Mouse (Mus musculus): Measurements from ENCODE around the gene Sag.

The Sag gene

DNA sequence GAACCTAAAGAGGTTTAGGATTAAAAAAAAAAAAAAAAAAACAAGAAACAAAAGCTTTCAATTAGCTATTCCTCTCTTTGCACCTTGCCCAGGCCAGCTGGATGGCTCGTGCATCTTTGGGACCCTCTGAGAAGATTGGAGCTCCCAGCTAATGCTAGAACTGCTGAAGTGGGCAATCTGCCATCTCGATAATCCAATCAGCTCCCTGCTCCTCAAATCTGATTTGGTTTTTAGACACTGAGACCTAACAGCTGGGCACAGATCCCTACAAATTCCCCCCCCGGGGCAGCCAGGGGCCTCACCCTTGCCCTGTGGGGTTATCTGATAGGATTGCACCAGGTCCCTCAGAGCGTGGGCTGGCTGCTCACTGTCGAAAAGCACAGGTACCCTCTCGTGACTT, at the start of gene Sag:
Sag (plus strand) TSS at position 105 of the 400 bp plus-strand sequence.
- DNase-seq (ENCODE audit: low read depth, low spot score) = no peak

- DNase-seq (ENCODE audit: low read depth, low spot score) = peak; percentile 86
Observed at GRCm38 (mm10) chr1:87755641-87756470, 47.6 kb upstream of the Sag start, which contains the start of gene Atg16l1. Gene Atg16l1, plus strand, starts transcription at chr1:87755870.

DNA sequence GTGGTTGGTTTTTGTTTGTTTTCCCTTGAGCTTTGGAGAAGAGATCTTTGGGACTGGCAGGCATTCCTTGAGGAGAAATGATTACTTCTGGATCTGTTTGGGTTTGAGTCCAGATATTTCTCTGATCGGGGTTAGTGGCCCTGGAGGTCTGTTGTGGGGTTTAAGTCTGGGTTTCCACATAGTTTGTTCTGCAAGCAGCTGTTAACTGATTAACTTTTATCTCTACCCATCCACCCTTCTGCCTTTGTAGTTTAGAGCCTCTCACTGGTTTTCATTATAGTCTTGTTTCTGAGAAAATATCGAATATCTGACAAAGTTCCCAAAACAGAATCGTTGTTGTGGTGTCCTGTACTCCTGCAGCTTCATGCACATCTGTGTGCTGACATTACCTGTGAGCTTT, 39.7 kb upstream of the Sag start:
- no peak for DNase-seq (ENCODE audit: low read depth, low spot score)

- DNase-seq (ENCODE audit: low read depth, low spot score) = no peak
Observed at GRCm38 (mm10) chr1:87765741-87766140, 37.7 kb upstream of the Sag start.

DNA sequence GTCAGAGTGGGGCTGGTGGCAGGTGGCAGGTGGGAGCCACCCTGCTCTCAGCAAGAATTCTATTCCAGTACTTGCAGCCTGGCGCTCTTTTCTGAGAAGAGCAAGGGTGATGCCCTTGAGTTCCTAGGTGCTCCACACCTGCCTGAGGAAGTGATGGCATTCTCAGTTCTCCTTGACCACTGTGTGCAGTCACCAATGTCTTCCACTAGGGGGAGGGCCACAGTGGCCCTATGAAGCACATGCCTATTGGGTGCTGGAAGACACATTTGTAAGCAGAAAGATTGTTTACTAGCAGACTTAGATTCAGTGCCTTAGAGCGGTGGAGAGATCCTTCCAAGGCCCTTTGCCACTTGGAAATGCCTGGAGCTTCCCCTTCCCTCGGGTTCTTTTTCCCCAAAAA, 37.2 kb upstream of the Sag start:
- DNase-seq (ENCODE audit: low read depth, low spot score) = peak; percentile 31

GRCm38 (mm10) chr1:87769263-87769662, 34.2 kb upstream of the Sag start:
- no peak for DNase-seq (ENCODE audit: low read depth, low spot score)

DNA sequence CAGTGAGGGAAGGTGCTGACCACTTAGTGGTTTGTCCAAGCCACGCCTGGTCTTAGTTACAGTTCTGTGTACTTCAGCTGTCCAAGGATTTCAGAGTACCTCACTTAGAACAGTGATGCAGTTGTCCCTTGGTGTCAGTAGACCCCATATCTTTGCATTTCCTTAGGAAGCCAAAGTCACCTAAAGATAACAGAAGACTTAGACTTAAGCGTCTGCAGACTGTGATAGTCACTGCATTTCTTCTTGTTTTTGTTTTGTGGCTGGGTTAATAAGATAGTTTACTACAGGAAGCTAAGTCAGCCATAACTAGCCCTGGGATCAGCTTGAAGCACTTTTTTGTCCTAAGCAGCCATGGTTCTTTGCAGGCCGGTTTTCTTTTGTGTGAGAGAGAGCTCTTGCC, 33.0 kb upstream of the Sag start:
- no peak for DNase-seq (ENCODE audit: low read depth, low spot score)

- no peak for DNase-seq (ENCODE audit: low read depth, low spot score)
Observed at GRCm38 (mm10) chr1:87771724-87772123, 31.8 kb upstream of the Sag start.

DNA sequence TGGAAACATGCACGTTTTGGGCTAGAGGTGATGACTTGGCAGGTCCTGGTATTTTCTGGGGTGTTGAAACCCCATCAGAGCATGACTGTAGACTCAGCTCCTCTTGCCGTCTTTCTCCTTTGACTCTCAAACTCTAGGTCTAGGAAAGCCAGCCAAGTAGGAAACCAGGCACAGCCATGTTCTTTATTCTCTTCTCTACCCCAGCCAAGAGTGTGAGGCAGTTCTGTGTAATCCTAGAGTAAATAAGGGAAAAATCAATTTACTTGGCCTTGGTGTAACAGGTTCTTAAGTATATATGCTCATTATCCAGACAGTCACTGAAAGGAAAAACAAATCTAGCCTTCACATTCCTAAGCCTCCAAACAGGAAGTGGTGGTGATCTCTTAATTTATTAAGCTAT, 30.1 kb upstream of the Sag start:
- DNase-seq (ENCODE audit: low read depth, low spot score) = no peak

GRCm38 (mm10) chr1:87774845-87775244, 28.6 kb upstream of the Sag start:
- no peak for DNase-seq (ENCODE audit: low read depth, low spot score)

GRCm38 (mm10) chr1:87779204-87779785, 24.2 kb upstream of the Sag start:
- no peak for DNase-seq (ENCODE audit: low read depth, low spot score)

DNA sequence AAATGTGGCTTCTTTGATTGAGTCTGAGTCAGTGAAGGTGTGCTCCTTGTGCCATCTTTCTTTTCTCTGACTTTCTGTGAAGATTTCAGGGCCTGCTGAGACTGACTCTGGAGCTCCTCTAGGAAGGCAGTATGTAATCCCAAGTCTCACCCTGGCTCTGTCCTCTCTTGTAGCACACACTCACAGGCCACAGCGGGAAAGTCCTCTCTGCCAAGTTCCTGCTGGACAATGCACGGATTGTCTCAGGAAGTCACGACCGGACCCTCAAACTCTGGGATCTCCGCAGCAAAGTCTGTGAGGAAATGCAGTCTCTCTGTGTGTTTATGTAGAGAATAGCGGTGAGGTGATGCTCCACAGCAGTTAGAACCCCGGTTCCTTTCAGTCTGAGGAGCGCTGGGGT, 17.8 kb upstream of the Sag start:
- no peak for DNase-seq (ENCODE audit: low read depth, low spot score)

DNA sequence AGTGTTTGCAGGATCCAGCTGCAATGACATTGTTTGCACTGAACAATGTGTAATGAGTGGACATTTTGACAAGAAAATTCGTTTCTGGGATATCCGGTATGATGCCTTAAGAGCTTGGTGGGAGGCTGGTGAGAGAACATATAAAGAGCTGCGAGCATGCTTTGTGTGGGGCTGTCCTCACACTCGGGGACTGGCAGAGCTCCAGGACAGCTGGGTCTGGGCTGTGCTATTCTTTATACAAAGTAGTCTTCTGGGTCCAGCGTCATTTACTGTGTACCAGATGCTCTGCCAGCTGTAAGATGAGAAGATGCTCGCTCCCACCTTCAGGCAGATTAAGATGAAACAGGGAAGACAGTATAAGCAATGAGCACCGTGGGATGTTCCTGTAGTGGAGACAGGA, 17.2 kb upstream of the Sag start:
- DNase-seq (ENCODE audit: low read depth, low spot score) = no peak

GRCm38 (mm10) chr1:87789665-87790064, 13.8 kb upstream of the Sag start:
- no peak for DNase-seq (ENCODE audit: low read depth, low spot score)

- DNase-seq (ENCODE audit: low read depth, low spot score) = no peak
Observed at GRCm38 (mm10) chr1:87792438-87793137, 10.9 kb upstream of the Sag start.

DNA sequence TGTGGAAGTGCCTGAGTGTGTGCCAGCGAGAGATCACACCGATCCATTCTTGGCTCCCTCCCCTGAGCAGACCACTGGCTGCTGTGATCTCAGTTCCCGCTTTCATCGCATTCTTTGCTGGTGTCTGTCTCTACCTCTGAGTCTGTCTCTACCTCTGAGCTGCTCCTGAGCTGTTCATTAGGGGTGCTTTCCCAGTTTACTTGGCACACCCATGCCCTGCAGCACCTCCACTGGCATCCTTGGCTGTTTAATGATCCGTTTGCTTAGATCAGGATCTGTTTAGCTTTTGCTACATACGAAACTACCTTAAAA, 10.4 kb upstream of the Sag start:
- no peak for DNase-seq (ENCODE audit: low read depth, low spot score)

DNA sequence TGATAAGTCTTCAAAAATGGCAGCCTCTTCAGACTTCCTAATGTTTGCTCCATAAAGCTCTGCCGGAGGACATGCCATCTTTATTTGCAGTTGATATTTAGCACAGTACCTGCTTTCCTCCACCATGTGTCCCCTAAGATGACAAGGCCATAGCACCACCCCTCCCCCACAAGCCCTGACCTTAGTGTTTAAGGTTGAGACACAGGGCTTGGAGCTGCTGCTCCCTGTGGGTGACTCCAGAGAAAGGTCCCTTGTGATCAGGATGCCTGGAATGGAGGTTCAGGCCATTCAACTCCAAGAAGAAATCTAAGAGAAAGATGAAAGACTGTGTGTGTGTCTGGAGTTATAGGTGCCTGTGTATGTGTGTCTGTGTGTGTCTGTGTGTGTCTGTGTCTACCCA, 5.8 kb upstream of the Sag start:
- DNase-seq (ENCODE audit: low read depth, low spot score) = no peak

DNA sequence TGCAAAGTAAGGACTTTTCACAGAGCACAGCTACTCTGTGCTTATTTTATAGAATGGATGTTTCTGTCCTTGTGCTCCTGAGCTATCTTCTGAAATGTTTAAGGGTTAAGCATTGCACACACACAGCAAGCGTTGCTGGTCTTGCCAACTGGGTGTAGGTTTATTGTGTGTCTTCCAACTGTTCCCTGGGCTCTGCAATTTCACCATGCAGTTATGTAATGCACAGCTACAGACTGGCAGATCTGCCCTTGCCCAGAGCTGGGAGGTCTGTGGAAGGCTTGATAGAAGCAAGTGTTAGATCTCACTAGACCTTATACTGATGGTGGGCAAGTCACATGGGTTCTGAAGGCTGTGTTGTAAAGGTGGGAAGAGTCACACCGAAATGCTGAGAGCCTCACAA, 5.2 kb upstream of the Sag start:
- DNase-seq (ENCODE audit: low read depth, low spot score) = no peak

- DNase-seq (ENCODE audit: low read depth, low spot score) = no peak
Observed at GRCm38 (mm10) chr1:87807751-87808150, 4.3 kb downstream of the Sag start.

DNA sequence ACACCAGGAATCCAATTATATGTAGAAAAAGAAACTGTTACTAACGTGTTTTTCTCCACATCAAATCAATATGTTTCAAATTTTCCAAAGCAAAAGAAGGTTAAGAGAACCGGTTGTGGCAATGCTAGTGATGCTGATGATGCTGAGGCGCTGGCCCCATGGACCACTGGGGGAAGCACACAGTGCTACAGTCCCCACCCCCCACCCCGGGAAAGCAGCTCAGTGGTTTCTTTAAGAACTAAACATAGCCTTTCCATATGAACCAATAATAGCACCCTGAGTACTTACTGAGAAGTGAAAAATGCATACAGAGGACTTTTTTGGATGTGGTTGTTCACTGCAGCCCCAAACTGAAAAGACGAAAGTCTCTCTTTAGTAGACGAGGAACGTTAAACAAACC, 7.9 kb downstream of the Sag start:
- DNase-seq (ENCODE audit: low read depth, low spot score) = no peak

DNA sequence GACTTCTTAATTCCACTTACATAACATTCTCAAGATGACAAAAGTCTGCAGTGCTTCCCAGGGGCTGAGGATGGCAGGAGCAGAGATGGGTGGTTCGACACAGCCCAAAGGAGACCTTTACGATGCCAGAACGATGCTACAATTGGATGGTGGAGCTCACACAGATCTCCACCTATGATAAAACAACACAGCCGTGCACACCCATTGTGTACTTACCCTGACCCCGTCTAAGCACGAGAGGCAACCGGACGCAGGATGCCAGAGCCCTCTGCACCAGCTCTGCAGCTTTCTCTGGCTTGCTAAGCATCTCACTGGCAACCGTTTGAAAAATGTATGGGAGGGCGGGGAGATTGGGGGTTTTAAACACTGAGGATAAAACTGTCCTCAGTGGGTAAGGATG, 8.6 kb downstream of the Sag start:
- no peak for DNase-seq (ENCODE audit: low read depth, low spot score)

DNA sequence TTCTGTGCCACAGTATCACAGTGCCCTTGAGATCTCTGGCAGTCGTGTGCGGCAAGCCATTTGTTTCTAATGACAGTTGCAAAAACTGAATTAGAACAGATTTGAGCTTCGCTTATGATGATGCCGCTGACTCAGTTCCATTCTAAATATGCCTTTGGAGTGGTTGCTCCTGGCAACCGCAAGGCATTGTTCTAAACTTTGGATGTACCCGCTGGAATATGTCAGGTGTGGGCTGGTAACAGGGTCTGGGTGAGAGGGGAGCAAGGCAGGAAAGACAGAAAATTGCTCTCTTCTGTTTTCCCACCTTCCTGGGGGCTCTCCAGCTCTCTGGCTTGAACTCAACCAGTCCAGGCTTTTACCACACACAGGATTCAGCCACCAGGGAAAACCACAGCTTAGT, 9.7 kb downstream of the Sag start:
- DNase-seq (ENCODE audit: low read depth, low spot score) = no peak

DNA sequence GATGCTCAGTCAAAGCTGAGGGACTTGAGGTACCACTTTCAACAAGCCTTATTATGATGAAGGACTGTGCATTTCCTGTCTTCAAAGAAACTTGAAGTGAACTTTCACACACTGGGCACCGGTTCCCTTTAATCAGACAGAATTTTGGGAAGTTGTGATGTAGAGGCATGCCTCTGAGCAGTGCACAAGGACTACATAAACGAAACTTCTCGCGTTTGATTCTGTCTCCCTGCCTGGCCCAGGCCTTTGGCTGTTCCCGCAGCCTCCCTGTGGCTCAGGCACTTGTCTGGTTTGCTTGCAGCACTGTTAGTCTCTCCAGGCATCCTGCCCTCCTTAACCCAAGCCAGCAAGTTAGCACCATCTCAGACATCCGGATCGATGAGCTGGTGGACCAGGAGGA, 10.2 kb downstream of the Sag start:
- no peak for DNase-seq (ENCODE audit: low read depth, low spot score)

All from WW6 (cell line).